ENCODE assay signal across 11 mouse cellular contexts in the genomic region with DNA sequence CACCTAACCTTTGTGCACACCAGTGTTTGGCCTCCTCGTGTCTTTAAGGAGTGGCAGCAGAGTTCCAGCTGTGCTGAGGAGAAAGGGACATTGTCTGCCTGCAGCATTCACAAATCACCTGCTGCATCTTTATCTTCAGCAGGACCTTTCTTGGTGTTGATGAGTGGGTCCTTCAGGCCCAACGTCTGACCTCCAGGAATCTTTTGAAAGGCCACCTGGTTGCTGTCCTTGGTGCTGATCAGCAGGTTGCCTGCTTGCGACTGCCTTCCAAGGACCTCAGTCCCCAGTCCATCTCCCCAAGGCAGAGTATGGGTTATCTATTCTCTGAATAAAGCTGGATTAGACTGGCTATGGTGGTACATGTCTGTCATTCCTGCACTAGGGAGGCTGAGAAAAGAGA. TPM values are rescaled to one million over a fixed set of nuclear protein-coding genes. Genes with fewer than 3 reads are reported as not detected.
DNase-seq lines count a peak whose midpoint lies in the region; ATAC-seq and TF ChIP-seq lines count a peak whose summit lies in the region.
"Had no signal": no experiment of that assay in that cellular context is flagged by ENCODE, and none has a peak within 500 bp of the region (broad histone marks: within the 10 kb centered on the region; RNA-seq: fewer than 3 reads in every experiment).

No protein-coding gene starts in this region.

- no peak overlapping the region for H3K4me3 ChIP-seq in kidney, embryonic 14.5 days (ENCODE audit: low read length)
- no peak overlapping the region for H3K4me3 ChIP-seq in embryonic facial prominence, embryonic 10.5 days
- no peak overlapping the region for H3K4me3 ChIP-seq in hindbrain, postnatal 0 days (ENCODE audit: low read length)
- no peak overlapping the region for H3K4me3 ChIP-seq in left cerebral cortex, adult 2 months
- H3K4me3 ChIP-seq: embryonic facial prominence, embryonic 15.5 days; gastrocnemius, adult 2 months; heart, embryonic 15.5 days had no signal

- no peak for TF ChIP-seq CTCF in hindbrain, postnatal 0 days (IDR thresholded peaks at IDR 0.05; ENCODE audit: low read depth)
- no peak for TF ChIP-seq CTCF in left cerebral cortex, adult 2 months (IDR thresholded peaks at IDR 0.05)

- no peak overlapping the region for H3K4me2 ChIP-seq in kidney, embryonic 14.5 days (replicated peaks; ENCODE audit: low read depth, low read length)
- no peak overlapping the region for H3K4me2 ChIP-seq in hindbrain, postnatal 0 days (ENCODE audit: low read depth, low read length)
- H3K4me2 ChIP-seq: embryonic facial prominence, embryonic 15.5 days; heart, embryonic 15.5 days had no signal

- DNase-seq in kidney, adult 18-20 months = peak; percentile 10
- peak; percentile 68 for DNase-seq in ES-CJ7 (ENCODE audit: low read depth, low spot score)
- DNase-seq in embryonic facial prominence, embryonic 10.5 days (ENCODE audit: low spot score) = peak; percentile 63
- peak; percentile 62 for DNase-seq in mesoderm, embryonic 11.5 days (ENCODE audit: low read depth, low spot score)
- no peak for DNase-seq in spleen, postnatal 4 days (ENCODE audit: low spot score in 2 of 2)
- no peak for DNase-seq in hindbrain, postnatal 0 days (ENCODE audit: low spot score)
- no peak for DNase-seq in left cerebral cortex, adult 2 months (ENCODE audit: extremely low spot score in 1 of 2, low spot score in 2 of 2)
- DNase-seq: gastrocnemius, adult 2 months had no signal

- H3K4me1 ChIP-seq in kidney, embryonic 14.5 days (ENCODE audit: control insufficient read depth, insufficient read depth, low read length) = no peaks in the 10 kb centered on the region
- H3K4me1 ChIP-seq in embryonic facial prominence, embryonic 10.5 days = no peaks in the 10 kb centered on the region
- no peaks in the 10 kb centered on the region for H3K4me1 ChIP-seq in hindbrain, postnatal 0 days (ENCODE audit: insufficient read depth, low read length)
- H3K4me1 ChIP-seq: embryonic facial prominence, embryonic 15.5 days; heart, embryonic 15.5 days had no signal

- no peak for ATAC-seq in kidney, embryonic 14.5 days (ENCODE audit: low FRiP score, low TSS enrichment)
- no peak for ATAC-seq in hindbrain, postnatal 0 days

- no peaks in the 10 kb centered on the region for H3K27me3 ChIP-seq in kidney, embryonic 14.5 days (ENCODE audit: control insufficient read depth, insufficient read depth, low read length)
- H3K27me3 ChIP-seq in embryonic facial prominence, embryonic 10.5 days (replicated peaks; ENCODE audit: low read depth, poor library complexity, severe bottlenecking) = 0 out of 2 replicates have a peak, but pooled peaks cover 11% of the 10 kb centered on the region
- H3K27me3 ChIP-seq in hindbrain, postnatal 0 days (ENCODE audit: insufficient read depth, low read length) = no peaks in the 10 kb centered on the region

- WGBS in kidney, embryonic 14.5 days = 24% methylated on average over 3 of the region's 3 CpGs
- WGBS in embryonic facial prominence, embryonic 10.5 days = 22% methylated on average over 3 of the region's 3 CpGs
- 19% methylated on average over 3 of the region's 3 CpGs for WGBS in hindbrain, postnatal 0 days

- no peaks in the 10 kb centered on the region for H3K36me3 ChIP-seq in kidney, embryonic 14.5 days (ENCODE audit: control insufficient read depth, insufficient read depth, low read length)
- no peaks in the 10 kb centered on the region for H3K36me3 ChIP-seq in embryonic facial prominence, embryonic 10.5 days (replicated peaks)
- H3K36me3 ChIP-seq in hindbrain, postnatal 0 days (ENCODE audit: insufficient read depth, low read length) = no peaks in the 10 kb centered on the region
- H3K36me3 ChIP-seq: embryonic facial prominence, embryonic 15.5 days; heart, embryonic 15.5 days had no signal

- H3K9ac ChIP-seq in kidney, embryonic 14.5 days (ENCODE audit: low read depth, low read length) = no peak overlapping the region
- no peak overlapping the region for H3K9ac ChIP-seq in hindbrain, postnatal 0 days (replicated peaks; ENCODE audit: low read length)
- H3K9ac ChIP-seq: embryonic facial prominence, embryonic 15.5 days; heart, embryonic 15.5 days had no signal

- H3K9me3 ChIP-seq in kidney, embryonic 14.5 days (ENCODE audit: control insufficient read depth, low read length) = no peaks in the 10 kb centered on the region
- H3K9me3 ChIP-seq in embryonic facial prominence, embryonic 10.5 days = no peaks in the 10 kb centered on the region
- no peaks in the 10 kb centered on the region for H3K9me3 ChIP-seq in hindbrain, postnatal 0 days (ENCODE audit: low read length)
- H3K9me3 ChIP-seq: embryonic facial prominence, embryonic 15.5 days; heart, embryonic 15.5 days had no signal

- H3K27ac ChIP-seq in kidney, embryonic 14.5 days (ENCODE audit: low read depth, low read length) = no peak overlapping the region
- H3K27ac ChIP-seq in embryonic facial prominence, embryonic 10.5 days (replicated peaks) = no peak overlapping the region
- H3K27ac ChIP-seq in hindbrain, postnatal 0 days = no peak overlapping the region
- no peak overlapping the region for H3K27ac ChIP-seq in left cerebral cortex, adult 2 months
- H3K27ac ChIP-seq: embryonic facial prominence, embryonic 15.5 days; gastrocnemius, adult 2 months; heart, embryonic 15.5 days had no signal

- intact Hi-C loops in left cerebral cortex, adult 2 months (cut with DNase I) = no loop called here

RNA-seq across cellular contexts. Expression of a gene that starts 10.0 kb away (rescaled TPM):
- polyA plus RNA-seq in kidney, embryonic 14.5 days (2014; fragmentation: Nextera tagmentation; extraction: Ambion mirVana) = 0.28 and 0.29 TPM in 2 replicates
- polyA plus RNA-seq in embryonic facial prominence, embryonic 10.5 days (2016; fragmentation: Nextera tagmentation; extraction: Ambion mirVana) = 0.06 and 0.13 TPM in 2 replicates
- total RNA-seq in hindbrain, postnatal 0 days (2014; rRNA removed) = 12.5 and 14.3 TPM in 2 replicates
- 6.5 and 7.0 TPM in 2 replicates for polyA plus RNA-seq in hindbrain, postnatal 0 days (2015; fragmentation: Nextera tagmentation; extraction: Ambion mirVana)
- total RNA-seq in left cerebral cortex, adult 2 months (2021) = 100 to 1,000 TPM; 208 to 213 TPM

Comparison
In these comparisons a context has a peak if more than half of its experiments do, and no peak if none do; other contexts are left out.
1. DNase-seq: peak in kidney, adult 18-20 months (single experiment), ES-CJ7 (single experiment), embryonic facial prominence, embryonic 10.5 days (single experiment) and mesoderm, embryonic 11.5 days (single experiment); none in spleen, postnatal 4 days (0 of 2), hindbrain, postnatal 0 days (single experiment) and left cerebral cortex, adult 2 months (0 of 2).